Mouse (Mus musculus) layer of hippocampus, postnatal 25 days (tissue): Measurements from ENCODE around the gene Asb18. TPM values are rescaled to one million over a fixed set of nuclear protein-coding genes. Genes with fewer than 3 reads are reported as not detected.

ENCODE experiments used
- DNase-seq, 2 experiments: peaks; one replicate each; pipeline ENCODE4 v3.0.0; 2022; ENCODE audit warnings: mixed read lengths in 2 of 2, low spot score in 1 of 2; ENCODE audit errors: extremely low spot score in 1 of 2
- total RNA-seq, 2 experiments: library from RNA; stranded (reverse); gene quantifications; 2 replicates each; pipeline ENCODE4 v1.2.3; 2021

The Asb18 gene
- total RNA-seq, 2 experiments from 2014 or later, result 2.7 to 3.2 TPM

- no peak for DNase-seq
Observed at GRCm38 (mm10) chr1:89934316-89935260, 79.9 kb downstream of the Asb18 start.

- DNase-seq, result no peak
Observed at GRCm38 (mm10) chr1:89933786-89934185, 80.7 kb downstream of the Asb18 start.

GRCm38 (mm10) chr1:89933028-89933427 is 81.4 kb downstream of the Asb18 start:
- DNase-seq, result no peak

GRCm38 (mm10) chr1:89932616-89933015 is 81.8 kb downstream of the Asb18 start:
- no peak for DNase-seq

- no peak for DNase-seq
Observed at GRCm38 (mm10) chr1:89932021-89932423, 82.4 kb downstream of the Asb18 start.

GRCm38 (mm10) chr1:89931120-89931519 is 83.3 kb downstream of the Asb18 start, which contains the start of gene Gbx2:
Gbx2 (minus strand) TSS chr1:89931179.
- DNase-seq, result no peak

- no peak for DNase-seq
Observed at GRCm38 (mm10) chr1:89930551-89930950, 83.9 kb downstream of the Asb18 start.

- DNase-seq, result no peak
Observed at GRCm38 (mm10) chr1:89929721-89930505, 84.6 kb downstream of the Asb18 start.

GRCm38 (mm10) chr1:89929181-89929580 is 85.3 kb downstream of the Asb18 start:
- DNase-seq, result no peak

GRCm38 (mm10) chr1:89928676-89929075 is 85.8 kb downstream of the Asb18 start:
- no peak for DNase-seq

- DNase-seq, result no peak
Observed at GRCm38 (mm10) chr1:89927061-89927661, 87.3 kb downstream of the Asb18 start.

- no peak for DNase-seq
Observed at GRCm38 (mm10) chr1:89926583-89927060, 87.8 kb downstream of the Asb18 start.

- DNase-seq, result no peak
Observed at GRCm38 (mm10) chr1:89925501-89926190, 88.8 kb downstream of the Asb18 start.

- DNase-seq, result no peak
Observed at GRCm38 (mm10) chr1:89923642-89924020, 90.8 kb downstream of the Asb18 start.

- no peak for DNase-seq
Observed at GRCm38 (mm10) chr1:89922883-89923641, 91.4 kb downstream of the Asb18 start.

- DNase-seq, result no peak
Observed at GRCm38 (mm10) chr1:89922282-89922681, 92.2 kb downstream of the Asb18 start.

GRCm38 (mm10) chr1:89921806-89922205 is 92.7 kb downstream of the Asb18 start:
- no peak for DNase-seq

GRCm38 (mm10) chr1:89919206-89919605 is 95.3 kb downstream of the Asb18 start:
- DNase-seq, result no peak

- no peak for DNase-seq
Observed at GRCm38 (mm10) chr1:89918111-89918510, 96.4 kb downstream of the Asb18 start.
